In genomic region chr7:118532519-118533177, GRCm38 (mm10) we compare ENCODE assay signal across 8 mouse cellular contexts. TPM values are rescaled to one million over a fixed set of nuclear protein-coding genes. Genes with fewer than 3 reads are reported as not detected.
DNase-seq lines count a peak whose midpoint lies in the region; ATAC-seq lines count a peak whose summit lies in the region.

No protein-coding gene starts in this region.

- intact Hi-C loops in gastrocnemius, postnatal 14 days (cut with DNase I; ENCODE audit: low total_unique reads), result no loop called here

- peak; percentile 90 for ATAC-seq in inflammation-experienced regulatory T-cells, adult 6 months

- peak; percentile 96 for DNase-seq in adrenal gland, adult 8-10 months
- peak; percentile 96 for DNase-seq in embryo, embryonic 11 days
- peak; percentile 97 for DNase-seq in gastrocnemius, postnatal 14 days
- DNase-seq in left cerebral cortex, adult 9 months (ENCODE audit: low spot score in 2 of 2), result peak; percentile 87 to 97
- DNase-seq in right cerebral cortex, postnatal 14 days, result peak; percentile 98
- DNase-seq in yolk sac, embryonic 10.5 days (ENCODE audit: low spot score), result peak; percentile 96

- no peaks in the 10 kb centered on the region for H3K9me3 ChIP-seq in megakaryocyte, embryonic 14.5 days

- peaks cover 8% of the 10 kb centered on the region for H3K36me3 ChIP-seq in megakaryocyte, embryonic 14.5 days (replicated peaks; ENCODE audit: low read length)

- no peaks in the 10 kb centered on the region for H3K27me3 ChIP-seq in megakaryocyte, embryonic 14.5 days (replicated peaks)

- H3K4me3 ChIP-seq in megakaryocyte, embryonic 14.5 days (replicated peaks), result peak overlapping the region; percentile 97

- H3K4me1 ChIP-seq in megakaryocyte, embryonic 14.5 days, result peaks cover 28% of the 10 kb centered on the region

RNA-seq across cellular contexts. Expression of gene Coq7, which starts 0.5 kb away (rescaled TPM):
- 10 to 100 TPM; 32.3 to 45.2 (median 36.3) TPM for total RNA-seq in adrenal gland, adult 8-10 months (2022)
- total RNA-seq in gastrocnemius, postnatal 14 days (2021), result 10 to 100 TPM; 68.9 to 75.6 TPM
- polyA plus RNA-seq in inflammation-experienced regulatory T-cells, adult 6 months (2017; shearing (Covaris generic)), result 10 to 100 TPM in 2 of 3 experiments, 1 to 10 TPM in 1; 9.3 to 17.3 (median 11.1) TPM
- polyA plus RNA-seq in megakaryocyte, embryonic 14.5 days (2012; ENCODE audit: insufficient read depth, low replicate concordance), result 19.9 TPM in 1 of 2 replicates, not detected in the other

RNA-seq across cellular contexts. Expression of gene Itpripl2, which starts 40.9 kb away (rescaled TPM):
- total RNA-seq in adrenal gland, adult 8-10 months (2022), result 10 to 100 TPM; 13.9 to 20.3 (median 17.1) TPM
- total RNA-seq in gastrocnemius, postnatal 14 days (2021), result 10 to 100 TPM; 17.3 to 18.7 TPM
- 1 to 10 TPM in 1 of 3 experiments, under 1 TPM in 2; 0.46 to 1.1 (median 0.68) TPM for polyA plus RNA-seq in inflammation-experienced regulatory T-cells, adult 6 months (2017; shearing (Covaris generic))
- 3.0 and 3.6 TPM in 2 replicates for polyA plus RNA-seq in megakaryocyte, embryonic 14.5 days (2012; ENCODE audit: insufficient read depth, low replicate concordance)

RNA-seq across cellular contexts. Expression of gene Tmc7, which starts 51.9 kb away (rescaled TPM):
- total RNA-seq in adrenal gland, adult 8-10 months (2022), result under 1 TPM; 0.29 to 0.73 (median 0.33) TPM
- 1 to 10 TPM; 7.8 to 8.7 TPM for total RNA-seq in gastrocnemius, postnatal 14 days (2021)
- not detected for polyA plus RNA-seq in inflammation-experienced regulatory T-cells, adult 6 months (2017; shearing (Covaris generic))
- polyA plus RNA-seq in megakaryocyte, embryonic 14.5 days (2012; ENCODE audit: insufficient read depth, low replicate concordance), result not detected in 2 replicates

Comparison
In these comparisons a context has a peak if more than half of its experiments do, and no peak if none do; other contexts are left out.
1. Peak in every context shown above with its lines: DNase-seq, ATAC-seq and H3K4me3 ChIP-seq.
2. RNA of gene Tmc7, which starts 51.9 kb away (total RNA-seq): 7.8 to 8.7 TPM in gastrocnemius, postnatal 14 days; 0.29 to 0.73 TPM in adrenal gland, adult 8-10 months; every median in the first group is over 4 times any median in the second.